Mouse (Mus musculus) hindlimb bud, embryonic 11.5 days (tissue): ENCODE results near the gene Tmco3.

Source experiments
- DNase-seq: peaks from one replicate; pipeline ENCODE4 v3.0.0-alpha.2; 2012; ENCODE audit warnings: low read depth, low spot score; ENCODE audit errors: extremely low spot score

Gene Tmco3

DNA sequence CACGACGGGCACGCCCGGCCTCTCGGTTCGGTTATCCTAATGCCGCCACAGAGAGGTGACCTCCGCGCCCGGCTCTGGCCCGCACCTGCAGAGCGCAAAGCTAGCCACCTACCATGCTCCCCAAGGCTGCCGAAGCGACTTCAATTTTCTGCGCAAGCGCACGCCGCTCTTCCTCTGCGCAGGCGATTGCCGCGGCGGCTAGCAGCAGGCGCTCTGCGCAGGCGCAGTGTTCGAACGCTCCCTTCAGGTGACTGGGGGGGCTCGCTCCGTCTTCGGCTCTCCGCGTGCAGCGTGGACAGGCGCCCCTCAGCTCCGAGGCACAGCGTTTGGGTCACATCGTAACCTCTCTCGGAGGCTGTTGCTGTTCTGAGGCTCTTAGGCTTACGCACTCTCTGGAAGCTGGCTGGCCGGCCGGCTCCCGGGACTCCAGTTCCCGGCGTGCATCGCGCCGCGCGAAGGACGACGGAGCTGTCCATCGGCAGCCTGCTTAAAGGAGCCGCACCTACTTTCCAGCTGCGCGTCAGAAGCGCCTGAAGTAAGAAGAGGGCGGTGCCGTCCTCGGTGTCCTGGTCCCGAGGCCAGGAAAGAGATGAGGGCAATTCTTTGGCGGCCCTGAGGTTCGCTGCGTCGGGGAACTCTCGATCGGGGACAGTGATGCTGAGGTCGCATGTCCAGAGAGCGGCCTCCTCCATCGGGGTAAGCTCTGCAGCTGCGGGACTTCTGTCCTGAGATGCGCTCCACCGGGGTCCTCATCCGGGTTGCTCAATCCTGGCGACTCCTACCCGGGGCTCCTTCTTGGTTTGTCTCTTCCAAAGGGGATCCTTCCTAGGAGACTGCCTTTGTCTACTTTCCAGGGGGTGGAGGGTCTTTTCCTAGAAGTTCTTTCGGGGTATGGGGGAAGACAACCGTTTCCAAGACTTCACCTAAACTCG is at the start of gene Tmco3, which contains the start of gene Dcun1d2:
Tmco3 (plus strand) TSS at position 499 of the 932 bp plus-strand sequence.
Dcun1d2 (minus strand) TSS at position 440 of the 932 bp plus-strand sequence.
- DNase-seq: peak; percentile 88

DNA sequence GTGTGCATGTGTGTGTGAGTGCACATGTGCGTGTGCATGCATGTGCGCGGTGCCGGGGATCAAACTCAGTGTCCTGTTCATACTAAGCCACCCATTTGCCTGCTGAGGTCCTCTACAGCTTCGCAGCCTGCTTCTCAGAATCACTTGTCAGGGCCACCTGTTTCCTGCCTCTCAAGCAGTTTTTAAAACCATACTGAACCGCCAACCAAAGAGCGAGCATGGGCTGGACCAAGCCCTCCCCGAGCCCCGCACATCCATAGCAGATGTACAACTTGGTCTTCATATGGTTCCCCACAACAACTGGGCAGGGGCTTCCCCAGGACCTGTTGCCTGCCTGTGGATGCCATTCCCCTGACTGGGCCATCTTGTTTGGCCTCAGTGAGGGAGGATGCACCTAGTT is 47.9 kb upstream of the Tmco3 start:
- DNase-seq: no peak

DNA sequence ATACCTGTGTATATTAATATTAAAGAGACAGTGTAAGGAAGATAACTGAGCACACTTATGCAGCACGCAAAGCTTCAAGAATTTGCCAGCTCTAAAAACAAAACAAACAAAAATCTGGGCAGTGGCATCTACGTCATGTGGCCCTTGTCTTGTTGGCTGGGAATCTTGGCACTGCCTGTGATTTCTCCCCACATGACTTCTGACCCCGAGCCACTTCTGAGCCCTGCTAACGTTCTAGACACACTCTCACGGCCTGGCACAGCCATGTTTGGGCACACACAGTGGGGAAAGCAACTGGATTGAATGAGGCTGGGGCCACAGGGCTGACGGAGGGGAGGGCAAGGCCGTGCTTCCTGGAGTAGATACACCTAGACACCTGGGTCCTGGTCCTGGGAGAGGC is 47.3 kb upstream of the Tmco3 start:
- no peak for DNase-seq

DNA sequence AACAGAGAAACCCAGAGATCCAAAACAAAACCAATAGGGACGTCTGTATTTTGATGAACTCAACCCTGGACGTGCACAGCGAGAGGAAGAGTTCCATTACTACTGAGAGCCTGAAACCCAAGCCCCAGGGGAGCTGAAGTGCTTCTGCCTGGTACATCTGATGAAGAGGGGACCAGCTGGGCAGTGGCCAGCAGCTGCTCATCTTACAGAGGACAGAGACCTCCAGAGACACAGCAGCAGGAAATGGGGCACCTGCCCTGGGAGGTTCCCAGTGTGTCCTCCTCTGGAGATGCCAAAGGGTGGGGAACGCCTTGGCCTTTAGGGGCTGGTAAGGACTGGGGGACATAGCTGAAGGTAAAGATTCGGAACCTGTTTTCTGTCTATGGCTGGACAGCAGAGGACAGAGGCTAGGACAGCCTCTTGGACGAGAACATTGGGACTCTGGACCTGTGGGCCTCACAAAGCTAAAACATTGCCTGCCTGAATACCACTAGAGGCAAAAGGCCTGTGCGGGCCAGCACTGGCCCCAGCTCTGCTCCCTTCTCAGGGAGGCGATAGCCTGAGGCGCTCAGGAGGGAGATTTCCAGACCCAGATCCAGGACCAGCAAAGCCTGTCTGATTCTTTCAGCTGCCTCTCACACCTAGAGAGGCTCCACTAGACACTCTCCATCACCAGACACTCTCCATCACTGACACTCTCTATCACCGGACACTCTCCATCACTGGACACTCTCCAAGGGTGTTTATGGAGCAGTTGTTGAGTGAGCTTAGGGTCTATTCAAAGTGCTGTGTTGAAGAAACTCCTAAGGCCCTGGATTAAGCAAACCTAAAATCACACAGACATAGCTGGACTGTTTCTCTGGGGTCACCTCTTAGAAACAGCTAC is 44.8 kb upstream of the Tmco3 start:
- no peak for DNase-seq

DNA sequence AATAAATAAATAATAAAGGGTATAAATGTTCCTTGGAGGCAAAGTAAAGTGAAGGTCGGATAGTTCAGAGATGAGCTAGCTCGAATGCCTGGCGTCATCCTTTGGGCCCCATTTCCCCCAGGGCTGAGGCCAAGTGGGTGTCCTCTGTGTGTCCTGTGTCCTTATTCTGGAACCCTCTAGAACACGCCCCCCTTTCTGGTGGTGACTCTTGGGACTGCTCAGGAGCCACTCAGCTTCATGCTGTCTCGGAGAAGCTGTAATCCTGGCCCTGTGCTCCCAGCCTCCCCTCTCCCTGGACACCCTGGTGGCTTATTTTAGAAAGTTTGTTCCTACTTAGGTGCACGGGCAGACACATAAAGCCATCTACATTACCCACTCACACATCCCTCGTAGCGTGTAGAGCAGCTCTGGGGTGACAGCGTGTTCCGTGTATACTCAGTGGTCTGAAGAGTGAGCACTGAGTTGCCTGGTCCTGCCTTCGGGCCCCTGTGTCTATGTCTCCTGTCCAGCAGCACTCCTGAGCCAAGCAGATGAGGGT is 43.6 kb upstream of the Tmco3 start:
- no peak for DNase-seq

DNA sequence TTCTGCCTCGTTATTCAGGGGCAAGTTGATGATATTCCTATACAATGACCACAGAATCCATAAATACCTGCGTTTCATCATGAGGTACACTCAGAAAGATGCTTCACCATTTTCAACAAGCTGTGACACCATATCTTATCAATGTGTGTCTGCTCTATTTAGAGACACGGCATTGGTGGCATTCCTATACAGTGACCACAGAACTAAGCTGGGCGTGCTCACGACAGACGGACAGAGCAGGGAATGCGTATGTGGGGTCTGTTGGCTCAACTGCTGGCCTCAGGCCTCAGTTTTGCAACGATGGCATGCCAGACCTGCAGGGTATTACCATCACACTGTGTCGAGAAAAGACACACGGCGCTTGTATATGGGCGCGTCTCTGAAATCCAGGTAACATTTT is 35.2 kb upstream of the Tmco3 start:
- no peak for DNase-seq

DNA sequence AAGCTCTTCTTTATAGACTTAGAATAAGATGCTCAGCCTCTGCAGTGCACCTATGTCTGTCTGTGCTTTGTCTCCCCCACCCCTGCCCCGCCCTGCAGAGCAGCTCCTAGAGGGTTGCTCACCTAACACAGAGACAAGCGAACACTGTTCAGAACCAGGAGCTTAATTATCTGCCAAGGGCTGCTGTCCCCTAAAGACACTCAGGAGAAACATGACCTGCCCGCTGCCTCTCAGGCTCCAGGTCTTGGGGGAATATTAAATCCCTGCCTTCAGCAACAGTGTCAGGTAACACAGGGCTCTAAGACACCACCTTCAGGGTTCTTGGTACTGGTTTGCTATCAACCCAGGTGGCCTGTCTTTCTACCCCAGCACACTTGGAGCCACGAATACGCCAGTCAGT is 34.6 kb upstream of the Tmco3 start:
- no peak for DNase-seq

DNA sequence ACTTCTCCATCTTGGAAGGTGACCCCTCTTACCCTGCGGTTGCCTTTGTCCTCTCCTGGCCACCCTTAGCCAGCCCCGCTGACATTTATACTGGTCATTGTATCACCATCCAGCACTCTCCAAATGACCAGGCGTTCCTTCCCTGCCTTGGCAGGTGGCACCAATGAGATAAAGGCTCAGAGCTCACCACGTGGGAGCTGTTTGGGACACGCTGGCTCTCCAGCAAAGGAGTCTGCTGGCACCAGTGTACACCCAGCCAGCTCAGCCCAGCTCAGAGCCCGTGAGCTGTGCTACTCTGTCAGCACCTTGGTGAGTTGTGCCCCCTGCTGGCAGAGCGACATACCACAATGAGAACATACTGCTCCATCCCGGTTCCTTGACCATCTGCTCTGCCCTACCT is 34.0 kb upstream of the Tmco3 start, which contains the start of gene Adprhl1:
Adprhl1 (minus strand) TSS at position 144 of the 400 bp plus-strand sequence.
- no peak for DNase-seq

DNA sequence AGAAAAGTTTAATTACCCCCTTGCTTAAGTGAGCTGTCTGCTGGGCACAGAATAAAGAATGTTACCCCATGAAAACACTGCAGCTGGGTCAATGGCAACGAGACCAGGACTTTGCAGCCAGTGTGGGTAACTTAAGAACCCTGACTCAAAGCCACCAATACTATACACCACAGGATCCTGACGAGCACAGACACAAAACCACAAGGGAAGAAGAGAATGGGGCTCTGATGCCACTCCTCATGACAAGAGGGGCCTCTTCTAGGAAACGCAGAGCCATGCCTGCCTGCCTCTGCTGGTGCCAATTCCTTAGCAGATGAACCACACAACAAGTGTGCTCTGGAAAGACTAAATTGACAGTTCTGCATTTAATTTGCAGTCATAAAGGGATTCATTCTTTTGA is 24.6 kb upstream of the Tmco3 start:
- DNase-seq: no peak

DNA sequence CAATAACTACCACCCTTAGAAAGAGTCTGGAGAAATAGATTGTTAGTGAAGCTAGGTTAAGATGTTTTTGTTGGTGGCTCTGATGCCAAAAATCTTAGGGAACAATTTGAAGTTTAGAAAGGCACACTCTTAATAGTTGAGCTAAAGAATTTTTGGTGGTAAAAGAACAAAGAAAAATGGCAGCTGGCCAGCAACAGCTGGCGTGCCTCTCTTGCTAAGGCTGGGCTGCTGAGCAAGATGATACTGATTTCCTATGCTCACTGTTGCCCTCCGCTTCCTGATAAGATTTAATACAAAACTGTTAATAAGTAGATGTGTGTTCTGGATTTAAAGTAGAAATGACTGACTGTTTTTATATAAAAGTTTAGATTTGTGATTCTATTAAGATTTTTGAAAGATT is 20.4 kb upstream of the Tmco3 start:
- no peak for DNase-seq

DNA sequence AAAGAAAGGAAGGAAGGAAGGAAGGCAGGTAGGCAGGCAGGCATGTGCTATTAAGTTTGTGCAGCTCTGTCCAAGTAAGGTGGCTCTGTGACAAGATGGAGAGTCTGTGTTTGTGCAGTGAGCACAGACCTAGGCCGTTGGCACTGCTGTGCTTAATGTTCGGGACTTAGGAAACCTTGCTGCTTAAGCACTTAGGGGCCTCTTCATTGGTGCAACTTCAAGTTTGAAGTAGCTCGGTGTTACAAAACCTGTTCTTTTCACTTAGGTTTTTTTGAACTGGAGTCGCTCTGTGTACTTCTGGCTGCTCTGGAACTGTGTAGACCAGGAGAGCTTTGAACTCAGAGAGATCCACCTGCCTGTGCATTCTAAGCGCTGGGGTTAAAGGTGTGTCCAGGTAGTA is 15.2 kb upstream of the Tmco3 start:
- no peak for DNase-seq

DNA sequence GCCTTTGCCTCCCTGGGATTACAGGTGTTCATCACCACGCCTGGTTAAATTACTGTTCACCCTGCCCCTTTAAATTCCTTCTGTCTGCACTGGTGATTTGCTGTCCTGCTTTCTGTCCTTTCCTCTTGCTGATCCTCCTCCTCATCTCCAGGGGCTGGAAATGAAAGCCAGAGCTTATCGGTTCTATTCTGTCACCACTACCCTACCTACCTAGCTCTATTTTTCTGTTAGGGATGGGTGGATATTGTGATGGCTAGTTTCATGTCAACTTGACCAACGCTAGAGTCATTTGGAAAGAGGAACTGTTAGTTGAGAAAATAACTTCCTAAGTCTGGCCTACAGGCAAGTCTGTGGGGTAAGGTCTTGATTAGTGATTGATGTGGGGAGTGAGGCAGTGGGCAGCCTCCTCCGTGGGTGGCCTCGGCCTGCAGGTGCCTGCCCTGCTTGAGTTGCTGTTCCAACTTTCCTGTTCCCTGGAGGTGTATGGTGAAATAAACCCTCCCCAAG is 11.0 kb upstream of the Tmco3 start:
- no peak for DNase-seq

DNA sequence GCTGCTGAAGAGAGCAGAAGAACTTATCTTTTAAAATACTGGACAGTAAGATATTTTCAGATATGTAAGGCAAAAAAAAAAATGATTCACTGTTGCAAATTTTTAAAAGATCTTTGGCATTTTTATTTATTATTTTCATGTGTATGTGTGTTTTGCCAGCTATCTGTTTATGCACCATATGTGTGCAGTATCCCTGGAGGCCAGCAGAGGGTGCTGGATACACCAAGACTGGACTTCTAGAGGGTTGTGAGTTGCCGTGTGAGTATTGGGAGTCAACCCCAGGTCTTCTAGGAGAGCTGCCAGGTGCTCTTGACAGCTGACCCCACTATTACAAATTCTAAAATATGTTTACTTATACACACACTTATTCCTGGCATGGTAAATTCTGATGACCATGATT is 4.8 kb upstream of the Tmco3 start:
- DNase-seq: no peak

DNA sequence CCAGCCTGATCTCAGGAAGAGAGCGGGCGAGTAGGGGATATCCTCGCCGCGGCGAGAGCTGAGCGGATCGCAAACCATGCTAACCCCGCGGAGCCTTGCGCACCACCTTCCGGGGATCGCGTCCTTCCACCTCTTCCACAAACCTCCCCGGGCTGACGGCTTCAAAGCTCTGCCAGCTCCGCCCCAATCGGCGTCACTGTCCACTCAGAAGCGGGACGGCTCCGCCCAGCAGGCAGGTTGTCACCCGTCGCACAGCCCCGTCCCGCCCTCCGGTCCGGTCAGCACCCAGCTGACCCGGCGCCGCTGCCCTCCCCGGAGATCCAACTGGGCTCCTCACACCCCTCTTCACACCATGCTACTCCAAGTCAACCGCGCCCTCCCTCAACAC is 692 bp upstream of the Tmco3 start:
- DNase-seq: peak; percentile 26

DNA sequence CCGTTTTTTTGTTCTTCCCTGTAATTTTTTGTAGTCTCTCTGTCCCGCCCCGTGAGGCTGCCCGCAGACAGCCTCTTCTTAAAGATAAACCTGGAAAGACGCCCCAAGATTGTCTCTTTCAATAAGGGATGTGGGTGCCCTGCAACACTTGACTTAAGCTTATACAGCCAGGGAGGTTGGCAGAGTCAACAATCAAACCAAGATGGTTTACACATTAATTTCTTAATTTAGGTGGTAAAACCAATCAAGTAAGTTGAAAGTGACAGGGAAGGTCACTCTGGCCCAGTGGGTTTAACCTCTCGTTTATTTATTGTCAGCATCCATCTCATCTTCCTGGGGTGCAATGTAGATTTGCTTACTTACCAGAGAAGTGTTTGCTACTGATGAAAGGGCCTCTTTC is 656 bp downstream of the Tmco3 start:
- DNase-seq: no peak

DNA sequence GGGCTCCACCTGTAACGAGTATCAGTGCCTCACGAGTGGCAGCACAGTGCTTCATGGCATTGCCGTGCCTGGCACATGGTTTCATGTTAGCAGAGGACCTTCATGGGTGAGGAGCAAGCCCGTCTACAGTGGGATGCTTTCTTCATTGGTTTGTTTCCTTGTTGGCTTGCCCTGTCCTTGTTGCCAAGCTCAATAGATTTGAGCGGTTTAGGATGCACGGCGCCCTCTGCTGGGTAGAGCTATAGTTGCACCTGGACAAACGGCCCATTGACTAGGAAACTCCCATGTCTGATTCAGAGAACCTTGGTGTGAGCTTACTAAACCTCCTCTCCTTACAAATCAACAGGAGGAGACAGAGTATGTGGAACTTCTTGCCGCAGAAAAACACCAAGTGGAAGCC is 4.4 kb downstream of the Tmco3 start:
- peak; percentile 57 for DNase-seq

DNA sequence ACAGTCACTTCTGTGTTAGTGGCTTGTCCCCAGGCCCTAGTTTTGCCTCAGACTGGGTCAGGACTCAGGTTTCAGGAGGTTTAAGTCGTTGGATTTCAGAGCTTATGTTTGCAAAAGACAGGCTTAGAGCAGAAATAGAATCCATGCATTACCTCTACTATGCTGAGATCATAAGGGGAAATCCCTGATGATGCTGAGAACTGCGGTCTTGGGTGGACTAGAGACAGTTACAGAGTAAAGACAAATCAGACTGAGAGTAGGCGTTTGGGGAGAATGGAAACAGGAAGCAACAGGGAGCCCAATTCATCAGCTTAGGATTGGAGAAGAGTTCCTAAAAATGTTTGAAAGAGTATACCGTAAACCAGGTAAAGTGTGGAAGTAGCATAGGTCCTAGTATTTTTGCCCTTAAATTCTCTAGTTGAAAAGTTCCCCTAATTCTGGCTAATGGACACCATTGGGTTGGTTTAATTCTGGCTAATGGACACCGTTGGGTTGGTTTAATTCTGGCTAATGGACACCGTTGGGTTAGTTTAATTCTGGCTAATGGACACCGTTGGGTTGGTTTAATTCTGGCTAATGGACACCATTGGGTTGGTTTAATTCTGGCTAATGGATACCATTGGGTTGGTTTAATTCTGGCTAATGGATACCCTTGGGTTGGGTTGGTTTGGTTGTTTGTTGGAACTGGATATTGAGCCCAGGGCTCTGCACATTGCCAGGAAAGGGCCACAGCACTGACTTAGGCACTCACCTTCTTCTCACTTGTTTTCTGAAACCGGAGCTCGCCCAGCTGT is 5.9 kb downstream of the Tmco3 start:
- DNase-seq: no peak

DNA sequence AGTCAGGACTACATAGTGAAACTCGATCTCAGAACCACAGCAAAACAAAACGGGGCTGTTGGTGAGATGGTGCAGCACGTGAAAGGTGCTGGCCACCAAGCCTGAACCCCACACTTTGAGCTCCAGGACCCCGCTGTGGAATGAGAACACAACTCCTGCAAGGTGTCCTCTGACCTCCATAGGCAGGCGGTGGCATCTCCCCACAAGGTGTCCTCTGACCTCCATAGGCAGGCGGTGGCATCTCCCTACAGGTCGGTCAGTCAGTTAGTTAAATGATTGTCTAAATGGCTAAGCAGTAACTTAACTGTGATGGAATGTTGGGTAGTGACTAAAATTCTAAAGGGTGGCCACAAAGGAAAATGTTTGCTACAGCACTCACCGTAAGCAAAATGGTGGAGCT is 11.6 kb downstream of the Tmco3 start:
- DNase-seq: no peak

DNA sequence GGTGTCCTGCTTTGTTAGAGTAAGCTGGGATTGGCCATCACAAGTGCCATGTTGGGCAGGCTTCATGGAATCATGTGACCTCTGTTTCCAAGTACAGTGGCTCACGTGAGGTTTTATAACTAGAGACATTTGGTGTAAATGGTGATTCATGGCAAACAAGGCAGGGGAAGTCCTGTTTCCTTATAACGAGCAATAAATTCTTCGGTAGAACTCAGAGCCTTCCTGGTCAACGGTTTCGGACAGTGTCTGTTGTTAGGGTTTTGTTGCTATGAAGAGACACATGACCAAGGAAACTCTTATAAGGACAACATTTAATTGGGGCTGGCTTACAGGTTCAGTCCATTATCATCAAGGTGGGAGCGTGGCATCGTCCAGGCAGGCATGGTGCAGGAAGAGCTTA is 13.0 kb downstream of the Tmco3 start:
- no peak for DNase-seq

DNA sequence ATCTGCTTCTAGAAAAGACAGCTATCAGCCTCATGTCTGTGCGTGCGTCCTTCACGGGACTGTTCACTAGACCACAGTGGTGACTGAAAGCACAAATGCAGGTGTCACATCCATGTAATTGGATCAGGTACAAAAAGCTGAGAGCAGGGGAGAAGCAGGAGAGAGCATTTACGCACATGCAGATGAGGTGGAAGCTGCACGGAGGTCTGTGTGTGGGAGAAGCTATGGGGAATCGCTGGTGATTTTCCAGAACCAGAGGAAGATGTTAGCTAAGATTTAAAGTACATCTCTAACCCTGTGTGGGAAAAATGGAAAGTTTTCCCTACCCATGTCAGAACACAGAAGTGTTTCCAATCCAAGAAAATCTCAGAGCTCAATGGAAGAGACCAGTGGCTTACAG is 17.5 kb downstream of the Tmco3 start:
- no peak for DNase-seq

DNA sequence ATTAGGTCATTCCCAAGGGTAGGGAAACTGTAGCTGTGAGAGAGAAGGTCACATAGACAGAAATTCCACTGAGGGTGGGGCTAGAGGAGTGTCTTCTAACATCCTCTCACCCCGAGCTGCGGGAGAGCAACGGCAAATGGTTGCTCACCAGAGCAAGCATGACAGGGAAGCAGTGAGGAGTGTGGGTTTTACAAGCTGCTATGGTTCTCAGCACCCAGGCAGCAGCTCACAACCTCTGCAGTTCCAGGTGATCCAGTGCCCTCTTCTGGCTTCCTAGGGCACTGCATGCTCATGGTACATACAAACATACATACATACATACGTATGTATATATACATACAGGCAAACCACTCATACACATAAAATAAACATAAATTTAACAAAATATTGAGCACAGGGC is 17.9 kb downstream of the Tmco3 start:
- DNase-seq: no peak
